Mouse (Mus musculus) E14TG2a.4 (cell line): ENCODE results near the gene Bace1.

ENCODE experiments used
- CTCF ChIP-seq: conservative IDR thresholded peaks from 2 replicates; pipeline ENCODE4 v1.5.1; 2014; ENCODE audit warnings: low read length
- NANOG ChIP-seq: IDR thresholded peaks from 2 replicates; pipeline ENCODE4 v1.6.1; 2014; ENCODE audit warnings: borderline replicate concordance, low read length, mixed read lengths

- no peak for TF ChIP-seq CTCF
- no peak for TF ChIP-seq NANOG
These were observed 68.7 kb downstream of the Bace1 start for GRCm38 (mm10) chr9:45907078-45907428.
